In genomic region chr12:52832230-52832629, GRCm38 (mm10) we compare ENCODE assay signal across 8 mouse cellular contexts.
A peak's percentile ranks its signal among the peaks of the same experiment; 100 is the strongest.
DNase-seq lines count a peak whose midpoint lies in the region; ATAC-seq and TF ChIP-seq lines count a peak whose summit lies in the region.

No protein-coding gene starts in this region.

- peaks cover 11% of the 10 kb centered on the region for H3K4me1 ChIP-seq in intestine, embryonic 14.5 days (replicated peaks; ENCODE audit: control insufficient read depth, insufficient read depth, low read length)
- peaks cover 5% of the 10 kb centered on the region; the same call in 1 of the 2 replicates for H3K4me1 ChIP-seq in intestine, embryonic 16.5 days (ENCODE audit: control insufficient read depth, insufficient read depth, low read length)
- H3K4me1 ChIP-seq in heart, postnatal 0 days (ENCODE audit: control insufficient read depth, insufficient read depth), result peaks cover 13% of the 10 kb centered on the region; the same call in 1 of the 2 replicates
- peaks cover 32% of the 10 kb centered on the region for H3K4me1 ChIP-seq in midbrain, embryonic 11.5 days (ENCODE audit: control insufficient read depth, insufficient read depth, low read length)

- no peaks in the 10 kb centered on the region for H3K27me3 ChIP-seq in intestine, embryonic 14.5 days (replicated peaks; ENCODE audit: control insufficient read depth, insufficient read depth, low read length)
- 0 out of 2 replicates have a peak, but pooled peaks cover 3% of the 10 kb centered on the region for H3K27me3 ChIP-seq in intestine, embryonic 16.5 days (replicated peaks; ENCODE audit: control insufficient read depth, insufficient read depth, low read length)
- no peaks in the 10 kb centered on the region for H3K27me3 ChIP-seq in heart, postnatal 0 days (ENCODE audit: control insufficient read depth, insufficient read depth, low read length)
- no peaks in the 10 kb centered on the region for H3K27me3 ChIP-seq in midbrain, embryonic 11.5 days (ENCODE audit: control insufficient read depth, insufficient read depth, low read length)

- H3K9me3 ChIP-seq in intestine, embryonic 14.5 days (ENCODE audit: control insufficient read depth, low read length), result no peaks in the 10 kb centered on the region
- no peaks in the 10 kb centered on the region for H3K9me3 ChIP-seq in intestine, embryonic 16.5 days (ENCODE audit: control insufficient read depth, low read length)
- no peaks in the 10 kb centered on the region for H3K9me3 ChIP-seq in heart, postnatal 0 days (replicated peaks; ENCODE audit: control insufficient read depth, low read length)
- H3K9me3 ChIP-seq in midbrain, embryonic 11.5 days (ENCODE audit: control insufficient read depth, low read length), result no peaks in the 10 kb centered on the region

- H3K36me3 ChIP-seq in intestine, embryonic 14.5 days (ENCODE audit: control insufficient read depth, insufficient read depth, low read length), result no peaks in the 10 kb centered on the region
- no peaks in the 10 kb centered on the region for H3K36me3 ChIP-seq in intestine, embryonic 16.5 days (ENCODE audit: control insufficient read depth, insufficient read depth, low read length)
- H3K36me3 ChIP-seq in heart, postnatal 0 days (replicated peaks; ENCODE audit: control insufficient read depth, insufficient read depth, low read length), result no peaks in the 10 kb centered on the region
- no peaks in the 10 kb centered on the region for H3K36me3 ChIP-seq in midbrain, embryonic 11.5 days (ENCODE audit: control insufficient read depth, insufficient read depth, low read length)

- TF ChIP-seq EP300 in heart, postnatal 0 days (IDR thresholded peaks at IDR 0.05; ENCODE audit: low read depth), result no peak

- no peak overlapping the region for H3K9ac ChIP-seq in intestine, embryonic 14.5 days (ENCODE audit: low read length)
- no peak overlapping the region for H3K9ac ChIP-seq in intestine, embryonic 16.5 days (ENCODE audit: low read depth, low read length)
- H3K9ac ChIP-seq in heart, postnatal 0 days (replicated peaks; ENCODE audit: low read depth, low read length), result no peak overlapping the region
- no peak overlapping the region for H3K9ac ChIP-seq in midbrain, embryonic 11.5 days (ENCODE audit: low read length)

- H3K4me3 ChIP-seq in intestine, embryonic 14.5 days (ENCODE audit: low read depth, low read length), result no peak overlapping the region
- no peak overlapping the region for H3K4me3 ChIP-seq in intestine, embryonic 16.5 days (ENCODE audit: low read length)
- no peak overlapping the region for H3K4me3 ChIP-seq in heart, postnatal 0 days (ENCODE audit: low read depth, low read length)
- no peak overlapping the region for H3K4me3 ChIP-seq in midbrain, embryonic 11.5 days (ENCODE audit: low read depth, low read length)

- H3K4me2 ChIP-seq in intestine, embryonic 14.5 days (ENCODE audit: low read length), result no peak overlapping the region
- no peak overlapping the region for H3K4me2 ChIP-seq in intestine, embryonic 16.5 days (ENCODE audit: low read depth, low read length)
- no peak overlapping the region for H3K4me2 ChIP-seq in heart, postnatal 0 days (ENCODE audit: low read depth, low read length)
- H3K4me2 ChIP-seq in midbrain, embryonic 11.5 days, result no peak overlapping the region

- 6% methylated on average over 4 of the region's 4 CpGs for WGBS in intestine, embryonic 14.5 days
- 7% methylated on average over 4 of the region's 4 CpGs for WGBS in intestine, embryonic 16.5 days
- WGBS in heart, postnatal 0 days, result 7% methylated on average over 4 of the region's 4 CpGs
- 10% methylated on average over 4 of the region's 4 CpGs for WGBS in midbrain, embryonic 11.5 days

- peak; percentile 91 for TF ChIP-seq CTCF in heart, postnatal 0 days (IDR thresholded peaks at IDR 0.05; ENCODE audit: low read depth)

- H3K27ac ChIP-seq in intestine, embryonic 14.5 days (ENCODE audit: low read depth), result no peak overlapping the region
- H3K27ac ChIP-seq in intestine, embryonic 16.5 days (ENCODE audit: low read length), result no peak overlapping the region
- H3K27ac ChIP-seq in heart, postnatal 0 days (ENCODE audit: low read depth), result no peak overlapping the region
- H3K27ac ChIP-seq in midbrain, embryonic 11.5 days (ENCODE audit: low read depth, low read length), result no peak overlapping the region

- ATAC-seq in intestine, embryonic 14.5 days (replicated peaks; ENCODE audit: low FRiP score, low TSS enrichment, low read depth), result no peak
- ATAC-seq in intestine, embryonic 16.5 days, result no peak
- no peak for ATAC-seq in heart, postnatal 0 days (ENCODE audit: insufficient read depth, low read depth)
- no peak for ATAC-seq in midbrain, embryonic 11.5 days (ENCODE audit: low FRiP score)

- peak; percentile 78 for DNase-seq in intestine, embryonic 14.5 days (ENCODE audit: low spot score)
- peak; percentile 77 for DNase-seq in adrenal gland, postnatal 14 days
- DNase-seq in embryo, embryonic 11.5 days (ENCODE audit: low read depth, low spot score), result peak; percentile 79
- peak; percentile 53 for DNase-seq in heart, postnatal 0 days (ENCODE audit: low spot score)
- DNase-seq in layer of hippocampus, postnatal 10 days (ENCODE audit: low spot score in 2 of 2), result peak; percentile 74 to 79
- peak; percentile 94 for DNase-seq in midbrain, embryonic 11.5 days (ENCODE audit: low spot score, missing footprints)
- peak; percentile 5 to 42 for DNase-seq in spleen, postnatal 36 days (ENCODE audit: low spot score in 2 of 2)

Comparison
In these comparisons a context has a peak if more than half of its experiments do, and no peak if none do; other contexts are left out.
1. DNase-seq: peak in every context shown above with its lines; median percentile 94 in midbrain, embryonic 11.5 days; 79 in embryo, embryonic 11.5 days; 78 in intestine, embryonic 14.5 days; 77 in adrenal gland, postnatal 14 days; 76 in layer of hippocampus, postnatal 10 days; 53 in heart, postnatal 0 days; 24 in spleen, postnatal 36 days.